In genomic region chr16:38941275-38941674, GRCm38 (mm10) we compare ENCODE assay signal across 10 mouse cellular contexts. TPM values are rescaled to one million over a fixed set of nuclear protein-coding genes. Genes with fewer than 3 reads are reported as not detected.
DNase-seq lines count a peak whose midpoint lies in the region; ATAC-seq lines count a peak whose summit lies in the region.
"Had no signal": no experiment of that assay in that cellular context is flagged by ENCODE, and none has a peak within 500 bp of the region (broad histone marks: within the 10 kb centered on the region; RNA-seq: fewer than 3 reads in every experiment).

No protein-coding gene starts in this region.

- no peaks in the 10 kb centered on the region for H3K27me3 ChIP-seq in hindbrain, embryonic 13.5 days

- peak overlapping the region; percentile 31; the same call in 1 of the 2 replicates for H3K27ac ChIP-seq in hindbrain, embryonic 13.5 days
- H3K27ac ChIP-seq: liver, embryonic 14.5 days had no signal

- peak; percentile 55 for DNase-seq in heart, adult 11 months
- DNase-seq in heart, postnatal 25 days (ENCODE audit: low spot score): no peak
- DNase-seq in mesoderm, embryonic 11.5 days (ENCODE audit: low read depth, low spot score): peak; percentile 66
- peak; percentile 62 to 77 for DNase-seq in right cerebral cortex, postnatal 36 days (ENCODE audit: low spot score in 2 of 2)
- DNase-seq in thymus, postnatal 0 days (ENCODE audit: low spot score): no peak
- DNase-seq in lung, postnatal 36 days: no peak

- H3K4me1 ChIP-seq in hindbrain, embryonic 13.5 days (replicated peaks): peaks cover 44% of the 10 kb centered on the region

- no peaks in the 10 kb centered on the region for H3K36me3 ChIP-seq in hindbrain, embryonic 13.5 days

- no peak overlapping the region for H3K4me3 ChIP-seq in hindbrain, embryonic 13.5 days
- H3K4me3 ChIP-seq: erythroblast, embryonic 14.5 days had no signal

- WGBS in hindbrain, embryonic 13.5 days: 11% methylated on average over 6 of the region's 6 CpGs

- H3K9me3 ChIP-seq in hindbrain, embryonic 13.5 days: no peaks in the 10 kb centered on the region

- no peak overlapping the region for H3K4me2 ChIP-seq in hindbrain, embryonic 13.5 days

- no peak overlapping the region for H3K9ac ChIP-seq in hindbrain, embryonic 13.5 days
- H3K9ac ChIP-seq: liver, embryonic 14.5 days had no signal

- peak; percentile 70 for ATAC-seq in hindbrain, embryonic 13.5 days (ENCODE audit: low FRiP score)
- ATAC-seq in CD4-positive, CD25-positive, alpha-beta regulatory T cell, adult 4 months: no peak

- intact Hi-C loops in heart, postnatal 25 days (cut with DNase I): no loop called here

RNA-seq across cellular contexts. Expression of gene Igsf11, which starts 48.8 kb away (rescaled TPM):
- under 1 TPM; 0.47 to 0.53 TPM for total RNA-seq in heart, postnatal 25 days (2021)
- polyA plus RNA-seq in hindbrain, embryonic 13.5 days (2015; fragmentation: Nextera tagmentation; extraction: Ambion mirVana): 3.5 and 4.5 TPM in 2 replicates
- polyA plus RNA-seq in thymus, postnatal 0 days (2015; fragmentation: Nextera tagmentation; extraction: Ambion mirVana): 0.05 TPM in 1 of 2 replicates, not detected in the other
- not detected for polyA plus RNA-seq in CD4-positive, CD25-positive, alpha-beta regulatory T cell, adult 4 months (2017; shearing (Covaris generic))
- polyA plus RNA-seq: erythroblast, embryonic 14.5 days had no signal

Comparison
In these comparisons a context has a peak if more than half of its experiments do, and no peak if none do; other contexts are left out.
1. DNase-seq: peak in heart, adult 11 months (single experiment), mesoderm, embryonic 11.5 days (single experiment) and right cerebral cortex, postnatal 36 days (2 of 2); none in heart, postnatal 25 days (single experiment), thymus, postnatal 0 days (single experiment) and lung, postnatal 36 days (single experiment).